Mouse (Mus musculus) lung, postnatal 0 days (tissue): Measurements from ENCODE around the gene Ppara. TPM values are rescaled to one million over a fixed set of nuclear protein-coding genes. Genes with fewer than 3 reads are reported as not detected.

Experiments
- ATAC-seq: fragments of 200-750 bp; cut with Nextera tagmentation; 2 replicates; pipeline ENCODE4 v1.8.0; 2017; ENCODE audit warnings: moderate library complexity
- DNase-seq: peaks from one replicate; pipeline ENCODE4 v3.0.0-alpha.2; 2016; ENCODE audit warnings: low spot score
- H3K27ac ChIP-seq: fragments of 300-500 bp; sonication (generic); 2 replicates; pipeline ENCODE4 v1.5.1; 2014; ENCODE audit warnings: antibody characterized with exemption, mild to moderate bottlenecking, low read length, mixed read lengths
- H3K27me3 ChIP-seq: fragments of 300-500 bp; sonication (generic); replicated peaks from 2 replicates; pipeline ENCODE4 v1.6.1; 2014; ENCODE audit warnings: low read length, mixed read lengths; ENCODE audit not compliant: insufficient read depth
- H3K36me3 ChIP-seq: fragments of 300-500 bp; sonication (generic); 2 replicates; pipeline ENCODE4 v1.6.1; 2014; ENCODE audit warnings: low read length, mixed read lengths; ENCODE audit not compliant: insufficient read depth
- H3K4me1 ChIP-seq: fragments of 300-500 bp; sonication (generic); 2 replicates; pipeline ENCODE4 v1.6.1; 2014; ENCODE audit warnings: antibody characterized with exemption, low read depth, low read length, mixed read lengths; ENCODE audit not compliant: insufficient read depth
- H3K4me2 ChIP-seq: fragments of 300-500 bp; sonication (generic); replicated peaks from 2 replicates; pipeline ENCODE4 v1.6.1; 2014; ENCODE audit warnings: low read depth, mild to moderate bottlenecking, low read length, moderate library complexity, mixed read lengths
- H3K4me3 ChIP-seq: fragments of 300-500 bp; sonication (generic); 2 replicates; pipeline ENCODE4 v1.5.1; 2014; ENCODE audit warnings: low read depth, low read length
- H3K9ac ChIP-seq: fragments of 300-500 bp; sonication (generic); replicated peaks from 2 replicates; pipeline ENCODE4 v1.6.1; 2014; ENCODE audit warnings: low read depth, mild to moderate bottlenecking
- H3K9me3 ChIP-seq: fragments of 300-500 bp; sonication (generic); 2 replicates; pipeline ENCODE4 v1.6.1; 2016; ENCODE audit warnings: low read length, mixed read lengths
- CTCF ChIP-seq: IDR thresholded peaks from 2 replicates; pipeline ENCODE4 v1.5.1; 2016; ENCODE audit warnings: antibody characterized with exemption, mild to moderate bottlenecking
- EP300 ChIP-seq: IDR thresholded peaks from 2 replicates; pipeline ENCODE4 v1.6.1; 2016; ENCODE audit warnings: antibody characterized with exemption, mild to moderate bottlenecking, control low read depth
- WGBS: fragments of 180-500 bp; shearing (Covaris S2); extraction: QIAGEN DNeasy Blood & Tissue Kit; methylation state at CpG from one replicate; pipeline ENCODE4 v1.1.7; 2014; 5-methylcytosine and 5-hydroxymethylcytosine counted together
- polyA plus RNA-seq: library from polyadenylated mRNA; unstranded; fragments of >200 nt; fragmentation: Nextera tagmentation; extraction: Ambion mirVana; gene quantifications from 2 replicates; pipeline ENCODE4 v1.2.1, GENCODE M21; 2015

The Ppara gene
- polyA plus RNA-seq, 1 experiment from 2014 or later = 5.1 TPM

DNA sequence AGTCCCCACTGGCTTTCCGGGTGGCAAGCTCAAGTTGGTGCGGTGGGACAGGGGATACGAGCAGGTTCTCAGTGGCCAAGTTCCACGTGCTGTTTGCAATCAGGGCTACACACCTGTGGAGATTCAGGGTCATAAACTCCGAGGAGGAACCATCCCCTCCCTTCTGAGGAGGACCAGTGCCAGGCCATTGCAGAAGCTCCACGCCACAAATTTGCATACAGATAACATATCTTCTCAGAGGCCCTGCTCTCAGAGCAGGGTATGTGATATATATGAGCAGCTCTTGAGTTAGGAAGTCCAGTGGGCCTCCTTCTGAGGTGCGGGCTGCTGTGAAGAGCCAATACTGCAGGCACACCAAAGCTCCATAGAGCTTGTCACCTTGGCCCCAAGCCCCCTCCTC is 15.8 kb upstream of the Ppara start:
- ATAC-seq = no peak

GRCm38 (mm10) chr15:85720366-85720841 is 14.4 kb upstream of the Ppara start:
- DNase-seq (no peak), ATAC-seq (no peak)
- WGBS = 51% methylated on average over 6 of the region's 6 CpGs
- Histone ChIP-seq H3K9ac (no peak overlapping the region), H3K27me3 (no peaks in the 10 kb centered on the region), H3K36me3 (no peaks in the 10 kb centered on the region), H3K4me1 (no peaks in the 10 kb centered on the region), H3K27ac (no peak overlapping the region), H3K9me3 (no peaks in the 10 kb centered on the region), H3K4me3 (no peak overlapping the region), H3K4me2 (no peak overlapping the region)
- TF ChIP-seq CTCF (no peak), EP300 (no peak)

More for the DNA sequence above, 15.8 kb upstream of the Ppara start:
- Histone ChIP-seq H3K36me3 (no peaks in the 10 kb centered on the region), H3K9ac (no peak overlapping the region), H3K9me3 (no peaks in the 10 kb centered on the region), H3K4me1 (no peaks in the 10 kb centered on the region), H3K4me3 (no peak overlapping the region), H3K27ac (no peak overlapping the region), H3K27me3 (no peaks in the 10 kb centered on the region), H3K4me2 (no peak overlapping the region)
- WGBS = 66% methylated on average over 7 of the region's 7 CpGs
- DNase-seq = no peak
- TF ChIP-seq EP300 (no peak), CTCF (no peak)

GRCm38 (mm10) chr15:85724271-85725165 is 10.3 kb upstream of the Ppara start:
- H3K9ac ChIP-seq = no peak overlapping the region
- H3K4me1 ChIP-seq = no peaks in the 10 kb centered on the region
- H3K27me3 ChIP-seq = no peaks in the 10 kb centered on the region
- H3K9me3 ChIP-seq = no peaks in the 10 kb centered on the region
- H3K4me3 ChIP-seq = no peak overlapping the region
- no peak overlapping the region for H3K27ac ChIP-seq
- TF ChIP-seq CTCF = no peak
- TF ChIP-seq EP300 = no peak
- WGBS = 30% methylated on average over 11 of the region's 11 CpGs
- no peaks in the 10 kb centered on the region for H3K36me3 ChIP-seq
- no peak for DNase-seq
- no peak overlapping the region for H3K4me2 ChIP-seq
- no peak for ATAC-seq

DNA sequence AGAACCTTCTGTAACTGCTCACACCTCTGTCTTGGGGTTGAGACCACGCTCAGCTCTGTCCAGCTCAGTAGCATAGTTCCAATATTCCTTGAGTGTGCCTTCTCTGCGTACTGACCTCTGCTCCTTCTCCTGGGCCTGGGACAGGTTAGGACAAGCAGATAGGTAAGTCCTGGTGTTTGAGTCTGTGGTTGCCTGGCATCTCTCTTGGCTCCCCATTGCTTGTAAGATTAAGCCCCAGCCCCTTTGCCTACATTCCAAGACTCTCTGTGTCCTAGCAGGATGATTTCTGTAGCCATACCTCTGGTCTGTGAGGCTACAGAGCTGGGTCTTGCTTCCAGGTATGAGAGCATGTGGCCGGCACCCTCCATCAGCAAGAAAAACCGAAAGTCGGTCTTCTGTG is 6.6 kb upstream of the Ppara start:
- TF ChIP-seq CTCF (no peak), EP300 (no peak)
- no peak overlapping the region for H3K4me2 ChIP-seq
- WGBS = 87% methylated on average over 5 of the region's 5 CpGs
- H3K4me3 ChIP-seq = no peak overlapping the region
- H3K9me3 ChIP-seq = no peaks in the 10 kb centered on the region
- H3K9ac ChIP-seq = no peak overlapping the region
- ATAC-seq (no peak), DNase-seq (no peak)
- H3K36me3 ChIP-seq = no peaks in the 10 kb centered on the region
- no peaks in the 10 kb centered on the region for H3K4me1 ChIP-seq
- H3K27me3 ChIP-seq = 0 out of 2 replicates have a peak, but pooled peaks cover 4% of the 10 kb centered on the region
- H3K27ac ChIP-seq = no peak overlapping the region

GRCm38 (mm10) chr15:85729256-85729655 is 5.5 kb upstream of the Ppara start:
- H3K4me2 ChIP-seq = no peak overlapping the region
- TF ChIP-seq CTCF (no peak), EP300 (no peak)
- 75% methylated on average over 9 of the region's 9 CpGs for WGBS
- 0 out of 2 replicates have a peak, but pooled peaks cover 4% of the 10 kb centered on the region for H3K27me3 ChIP-seq
- no peaks in the 10 kb centered on the region for H3K4me1 ChIP-seq
- no peaks in the 10 kb centered on the region for H3K9me3 ChIP-seq
- no peaks in the 10 kb centered on the region for H3K36me3 ChIP-seq
- DNase-seq = no peak
- no peak overlapping the region for H3K4me3 ChIP-seq
- no peak for ATAC-seq
- H3K27ac ChIP-seq = no peak overlapping the region
- no peak overlapping the region for H3K9ac ChIP-seq

DNA sequence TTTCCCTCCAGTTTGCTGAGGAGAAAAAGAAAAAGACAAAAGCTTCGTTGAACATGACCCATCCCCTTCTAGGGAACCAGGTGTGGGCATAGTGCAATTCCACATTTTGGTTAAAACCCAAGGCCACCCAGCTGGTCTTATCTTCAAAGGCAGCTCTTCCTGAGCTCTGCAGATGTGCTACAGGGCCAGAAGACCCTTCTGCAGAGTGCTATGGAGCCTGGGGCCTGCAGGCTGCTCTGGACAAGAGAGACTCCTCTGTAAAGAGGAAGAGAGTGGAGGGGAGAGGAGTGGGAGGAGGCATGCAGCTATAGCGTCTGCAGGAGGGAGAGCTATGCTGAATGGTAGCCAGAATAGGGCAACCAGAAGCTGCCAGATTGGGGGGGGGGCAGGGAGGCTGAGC is 4.8 kb upstream of the Ppara start:
- Histone ChIP-seq H3K27ac (no peak overlapping the region), H3K27me3 (0 out of 2 replicates have a peak, but pooled peaks cover 4% of the 10 kb centered on the region), H3K9me3 (no peaks in the 10 kb centered on the region), H3K4me3 (no peak overlapping the region), H3K9ac (no peak overlapping the region), H3K4me1 (no peaks in the 10 kb centered on the region), H3K4me2 (no peak overlapping the region), H3K36me3 (no peaks in the 10 kb centered on the region)
- no peak for TF ChIP-seq CTCF
- DNase-seq = no peak
- ATAC-seq = no peak
- 36% methylated on average over 2 of the region's 2 CpGs for WGBS
